Mouse (Mus musculus): ENCODE data around the gene Stradb. TPM values are rescaled to one million over a fixed set of nuclear protein-coding genes. Genes with fewer than 3 reads are reported as not detected.

Gene Stradb
- 57.1 and 58.9 TPM in 2 replicates for polyA plus RNA-seq (2015; fragmentation: Nextera tagmentation; extraction: Ambion mirVana)

DNA sequence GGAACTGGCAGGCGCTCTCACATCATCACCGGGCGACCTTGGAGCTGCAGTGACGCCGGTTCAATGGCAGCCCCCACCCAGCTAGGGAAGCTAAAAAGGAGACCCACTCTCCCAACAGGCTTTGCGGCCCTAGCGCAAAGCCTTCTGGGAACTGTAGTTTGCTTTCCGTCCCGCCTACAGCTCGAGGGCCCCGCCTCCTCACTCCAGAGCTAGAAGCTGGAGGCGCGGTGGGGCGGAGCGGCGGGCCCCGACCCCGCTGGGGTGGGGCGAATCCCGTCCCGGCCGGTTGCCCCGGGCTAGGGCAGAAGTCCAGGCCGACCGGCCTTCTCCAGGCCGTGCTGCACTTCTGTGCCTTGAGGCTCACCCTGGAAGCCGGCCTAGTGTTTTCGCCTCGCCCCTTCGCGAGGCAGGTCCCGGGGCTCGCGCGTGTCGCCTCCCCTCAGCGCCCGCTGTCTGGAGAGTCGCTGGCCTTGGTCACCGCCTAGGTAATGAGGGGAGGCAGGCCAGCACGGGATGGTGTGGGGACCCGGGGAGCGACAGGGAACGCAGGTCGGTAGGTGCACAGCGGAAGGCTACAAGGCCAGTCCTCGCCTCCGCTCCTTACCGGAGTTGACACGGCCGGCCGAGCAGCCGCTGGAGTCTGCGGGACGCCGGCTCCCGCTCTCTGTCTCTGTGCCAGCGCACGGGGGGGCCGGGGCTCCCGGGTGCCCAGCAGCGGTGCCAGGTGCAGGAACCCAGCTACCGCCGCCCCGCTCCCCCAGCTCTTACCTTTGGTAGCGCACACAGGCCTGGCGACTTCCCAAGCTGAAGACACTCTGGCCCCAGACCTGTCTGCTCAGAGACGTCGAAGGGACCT is at the start of gene Stradb, which contains the start of gene Trak2:
Gene Stradb (plus strand): TSS at position 157 of the 856 bp plus-strand sequence.
Gene Trak2 (minus strand): TSS at position 65 of the 856 bp plus-strand sequence.

Other genes with a start within 250 kb of the Stradb start
- 19.6 and 25.0 TPM in 2 replicates for gene Casp8, start 178.1 kb upstream of the Stradb start, polyA plus RNA-seq (2015; fragmentation: Nextera tagmentation; extraction: Ambion mirVana)
- 46.7 and 51.2 TPM in 2 replicates for gene Trak2, start 92 bp upstream of the Stradb start, polyA plus RNA-seq (2015; fragmentation: Nextera tagmentation; extraction: Ambion mirVana)
- not detected in 2 replicates for gene C2cd6, start 121.4 kb downstream of the Stradb start, polyA plus RNA-seq (2015; fragmentation: Nextera tagmentation; extraction: Ambion mirVana)
- gene Tmem237, start 146.9 kb downstream of the Stradb start, polyA plus RNA-seq (2015; fragmentation: Nextera tagmentation; extraction: Ambion mirVana), result 6.7 and 8.6 TPM in 2 replicates
- gene Mpp4, start 189.9 kb downstream of the Stradb start, polyA plus RNA-seq (2015; fragmentation: Nextera tagmentation; extraction: Ambion mirVana), result 0.12 and 0.22 TPM in 2 replicates

Measured in spleen, postnatal 0 days (tissue).